Mouse (Mus musculus) ES-Bruce4 (cell line): Measurements from ENCODE around the gene Camta2.

Source experiments
- CTCF ChIP-seq: IDR thresholded peaks from one replicate; pipeline ENCODE4 v1.8.1; 2011; ENCODE audit warnings: low read depth, low read length
- EP300 ChIP-seq: IDR thresholded peaks from 2 replicates; pipeline ENCODE4 v1.6.1; 2011; ENCODE audit warnings: low read depth, low read length; ENCODE audit not compliant: insufficient read depth
- POLR2A ChIP-seq: IDR thresholded peaks from one replicate; pipeline ENCODE4 v1.8.1; 2011; ENCODE audit warnings: low read length; ENCODE audit not compliant: insufficient read depth

GRCm38 (mm10) chr11:70635601-70636000 is 52.3 kb downstream of the Camta2 start:
- TF ChIP-seq POLR2A (no peak), CTCF (no peak), EP300 (no peak)
